Mouse (Mus musculus): ENCODE data around the gene Tlk1. TPM values are rescaled to one million over a fixed set of nuclear protein-coding genes. Genes with fewer than 3 reads are reported as not detected.

Gene Tlk1
- polyA plus RNA-seq, 1 experiment from 2014 or later = 36.7 TPM

DNA sequence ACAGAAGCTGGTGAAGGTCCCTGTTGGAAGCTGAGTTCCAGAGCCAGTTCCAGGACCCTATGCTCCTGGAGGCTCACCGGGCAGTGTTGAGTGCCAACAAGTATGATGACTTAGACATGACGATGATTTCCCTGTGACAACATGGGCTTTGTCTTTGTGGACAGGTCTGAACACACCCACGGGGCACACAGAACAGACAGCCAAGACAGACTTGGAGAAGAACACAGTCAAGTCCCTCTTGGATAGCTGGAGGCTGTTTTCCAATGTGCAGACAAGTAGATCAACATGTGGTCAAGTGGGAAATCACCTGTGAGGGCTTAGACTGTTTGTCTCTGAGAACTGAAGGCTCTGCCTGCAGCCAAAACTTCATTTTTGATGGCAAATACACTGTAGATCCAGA lies 31.4 kb upstream of the Tlk1 start:
- ATAC-seq (replicated peaks; ENCODE audit: low FRiP score, low TSS enrichment, low read depth) = no peak
- Histone ChIP-seq H3K9ac (ENCODE audit: low read length) (no peak overlapping the region), H3K27me3 (replicated peaks; ENCODE audit: control insufficient read depth, insufficient read depth, low read length) (no peaks in the 10 kb centered on the region), H3K36me3 (ENCODE audit: control insufficient read depth, insufficient read depth, low read length) (no peaks in the 10 kb centered on the region), H3K27ac (ENCODE audit: low read depth) (no peak overlapping the region), H3K4me1 (replicated peaks; ENCODE audit: control insufficient read depth, insufficient read depth, low read length) (no peaks in the 10 kb centered on the region), H3K4me2 (ENCODE audit: low read length) (no peak overlapping the region), H3K4me3 (ENCODE audit: low read depth, low read length) (no peak overlapping the region), H3K9me3 (ENCODE audit: control insufficient read depth, low read length) (no peaks in the 10 kb centered on the region)
- WGBS = 85% methylated on average over 3 of the region's 3 CpGs
- no peak for DNase-seq (ENCODE audit: low spot score)

DNA sequence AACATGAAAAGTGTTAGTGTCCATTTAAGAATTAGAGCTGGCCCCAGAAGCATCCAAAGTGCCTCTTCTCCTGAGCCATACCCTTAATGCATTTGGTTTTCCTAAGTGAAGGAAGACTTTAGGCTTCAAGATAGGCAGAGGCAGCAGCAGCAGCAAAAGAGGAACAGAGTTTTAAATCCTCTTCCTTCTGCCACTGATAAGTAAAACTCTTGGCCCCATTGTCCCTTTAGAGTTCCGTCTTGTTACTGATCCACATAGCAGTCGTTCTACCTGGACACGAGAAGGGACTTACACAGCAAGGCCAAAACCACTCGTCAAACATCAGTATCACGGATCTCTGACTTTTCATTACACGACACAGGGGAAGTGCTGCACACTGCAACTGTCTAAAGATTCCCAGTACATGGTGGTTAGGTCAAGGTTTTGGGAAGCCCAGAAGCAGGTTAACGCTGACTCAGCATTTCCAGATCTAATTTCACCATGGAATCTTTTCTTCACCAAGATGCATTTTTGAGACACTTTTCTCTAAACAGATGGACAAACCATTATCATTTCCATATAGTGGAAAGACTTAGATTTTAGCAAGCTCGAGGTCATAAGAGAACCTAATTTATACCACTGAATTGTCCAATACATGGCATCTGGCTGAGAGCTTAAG lies 28.8 kb upstream of the Tlk1 start:
- no peak for ATAC-seq (replicated peaks; ENCODE audit: low FRiP score, low TSS enrichment, low read depth)
- Histone ChIP-seq H3K4me1 (replicated peaks; ENCODE audit: control insufficient read depth, insufficient read depth, low read length) (no peaks in the 10 kb centered on the region), H3K36me3 (ENCODE audit: control insufficient read depth, insufficient read depth, low read length) (no peaks in the 10 kb centered on the region), H3K27ac (ENCODE audit: low read depth) (no peak overlapping the region), H3K27me3 (replicated peaks; ENCODE audit: control insufficient read depth, insufficient read depth, low read length) (no peaks in the 10 kb centered on the region), H3K4me2 (ENCODE audit: low read length) (no peak overlapping the region), H3K4me3 (ENCODE audit: low read depth, low read length) (no peak overlapping the region), H3K9me3 (ENCODE audit: control insufficient read depth, low read length) (no peaks in the 10 kb centered on the region), H3K9ac (ENCODE audit: low read length) (no peak overlapping the region)
- no peak for DNase-seq (ENCODE audit: low spot score)
- 90% methylated on average over 8 of the region's 8 CpGs for whole genome bisulfite sequencing

DNA sequence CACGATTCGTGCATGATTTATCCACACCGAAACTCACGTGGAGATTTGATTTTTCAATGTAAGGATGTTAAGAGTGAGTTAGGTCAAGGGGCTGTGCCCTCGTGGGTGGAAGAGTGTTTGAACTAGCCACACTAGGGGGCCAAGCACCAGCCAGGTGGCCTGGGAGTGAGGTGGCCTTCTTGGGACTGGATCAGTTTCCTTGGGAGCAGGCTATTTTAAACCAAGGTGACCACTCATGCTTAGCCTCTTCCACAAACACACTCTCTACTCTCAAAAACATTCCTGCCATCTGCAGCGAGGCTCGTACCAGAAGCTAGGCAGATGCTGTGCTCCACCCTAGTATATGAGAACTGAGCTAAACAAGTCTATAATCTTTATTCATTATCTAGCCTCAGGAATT lies 27.8 kb upstream of the Tlk1 start:
- whole genome bisulfite sequencing = 58% methylated on average over 7 of the region's 7 CpGs
- ATAC-seq (replicated peaks; ENCODE audit: low FRiP score, low TSS enrichment, low read depth) (no peak), DNase-seq (ENCODE audit: low spot score) (no peak)
- no peaks in the 10 kb centered on the region for H3K9me3 ChIP-seq (ENCODE audit: control insufficient read depth, low read length)
- H3K9ac ChIP-seq (ENCODE audit: low read length) = no peak overlapping the region
- H3K4me2 ChIP-seq (ENCODE audit: low read length) = no peak overlapping the region
- H3K27me3 ChIP-seq (replicated peaks; ENCODE audit: control insufficient read depth, insufficient read depth, low read length) = no peaks in the 10 kb centered on the region
- H3K4me3 ChIP-seq (ENCODE audit: low read depth, low read length) = no peak overlapping the region
- H3K36me3 ChIP-seq (ENCODE audit: control insufficient read depth, insufficient read depth, low read length) = no peaks in the 10 kb centered on the region
- no peaks in the 10 kb centered on the region for H3K4me1 ChIP-seq (replicated peaks; ENCODE audit: control insufficient read depth, insufficient read depth, low read length)
- no peak overlapping the region for H3K27ac ChIP-seq (ENCODE audit: low read depth)

DNA sequence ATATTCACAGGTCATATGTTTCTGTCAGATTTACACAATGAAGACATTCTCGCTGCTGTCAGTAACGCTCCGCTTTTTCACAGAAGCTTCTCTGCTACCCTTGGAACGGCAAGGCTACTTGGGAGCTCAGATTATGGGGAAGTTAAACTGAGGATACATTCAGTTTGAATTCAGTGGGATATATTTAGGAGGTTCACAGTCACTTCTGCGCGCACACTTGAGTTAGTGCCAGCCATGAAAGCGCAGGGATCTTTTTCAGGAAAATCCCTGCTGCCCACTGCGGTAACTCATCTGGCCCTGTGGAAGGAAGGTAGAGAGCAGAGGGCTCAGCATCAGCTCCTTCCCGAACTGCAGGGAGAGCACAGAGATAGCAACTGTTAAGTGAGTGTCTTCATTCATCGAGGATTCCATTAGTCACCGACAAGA lies 27.3 kb upstream of the Tlk1 start:
- Histone ChIP-seq H3K4me1 (replicated peaks; ENCODE audit: control insufficient read depth, insufficient read depth, low read length) (no peaks in the 10 kb centered on the region), H3K9me3 (ENCODE audit: control insufficient read depth, low read length) (no peaks in the 10 kb centered on the region), H3K27ac (ENCODE audit: low read depth) (no peak overlapping the region), H3K4me3 (ENCODE audit: low read depth, low read length) (no peak overlapping the region), H3K27me3 (replicated peaks; ENCODE audit: control insufficient read depth, insufficient read depth, low read length) (no peaks in the 10 kb centered on the region), H3K9ac (ENCODE audit: low read length) (no peak overlapping the region), H3K36me3 (ENCODE audit: control insufficient read depth, insufficient read depth, low read length) (no peaks in the 10 kb centered on the region), H3K4me2 (ENCODE audit: low read length) (no peak overlapping the region)
- DNase-seq (ENCODE audit: low spot score) (no peak), ATAC-seq (replicated peaks; ENCODE audit: low FRiP score, low TSS enrichment, low read depth) (no peak)
- 44% methylated on average over 11 of the region's 11 CpGs for WGBS

DNA sequence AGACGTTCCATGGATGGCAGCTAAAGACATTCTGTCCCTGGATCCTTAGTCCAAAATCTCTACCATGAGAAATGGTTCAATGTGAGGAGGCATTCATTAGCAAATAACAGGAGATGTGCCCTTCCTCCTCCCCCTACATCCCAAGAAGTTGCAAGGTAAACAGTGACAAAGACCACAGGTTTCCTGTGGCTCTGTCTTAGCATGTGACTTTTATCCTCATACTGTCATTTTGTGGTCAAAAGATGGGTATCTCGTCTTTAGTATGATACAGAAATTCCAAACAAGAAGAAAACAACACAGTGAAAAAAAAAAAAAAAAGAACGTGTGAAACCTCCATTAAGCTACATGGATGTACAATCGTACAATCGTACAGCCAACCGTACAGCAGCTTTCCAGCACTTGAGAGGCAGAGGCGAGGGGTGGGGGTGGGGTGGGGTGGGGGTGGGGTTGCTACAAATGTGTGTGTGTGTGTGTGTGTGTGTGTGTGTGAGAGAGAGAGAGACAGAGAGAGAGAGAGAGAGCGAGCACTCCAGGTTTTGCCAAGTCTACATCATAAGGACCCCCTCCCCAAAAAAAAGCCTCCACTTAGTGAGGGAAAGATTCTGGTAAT lies 26.8 kb upstream of the Tlk1 start:
- Histone ChIP-seq H3K4me3 (ENCODE audit: low read depth, low read length) (no peak overlapping the region), H3K27ac (ENCODE audit: low read depth) (no peak overlapping the region), H3K9me3 (ENCODE audit: control insufficient read depth, low read length) (no peaks in the 10 kb centered on the region), H3K27me3 (replicated peaks; ENCODE audit: control insufficient read depth, insufficient read depth, low read length) (no peaks in the 10 kb centered on the region), H3K4me2 (ENCODE audit: low read length) (no peak overlapping the region), H3K4me1 (replicated peaks; ENCODE audit: control insufficient read depth, insufficient read depth, low read length) (no peaks in the 10 kb centered on the region), H3K36me3 (ENCODE audit: control insufficient read depth, insufficient read depth, low read length) (no peaks in the 10 kb centered on the region), H3K9ac (ENCODE audit: low read length) (no peak overlapping the region)
- 64% methylated on average over 8 of the region's 8 CpGs for WGBS
- DNase-seq (ENCODE audit: low spot score) = no peak
- ATAC-seq (replicated peaks; ENCODE audit: low FRiP score, low TSS enrichment, low read depth) = no peak

DNA sequence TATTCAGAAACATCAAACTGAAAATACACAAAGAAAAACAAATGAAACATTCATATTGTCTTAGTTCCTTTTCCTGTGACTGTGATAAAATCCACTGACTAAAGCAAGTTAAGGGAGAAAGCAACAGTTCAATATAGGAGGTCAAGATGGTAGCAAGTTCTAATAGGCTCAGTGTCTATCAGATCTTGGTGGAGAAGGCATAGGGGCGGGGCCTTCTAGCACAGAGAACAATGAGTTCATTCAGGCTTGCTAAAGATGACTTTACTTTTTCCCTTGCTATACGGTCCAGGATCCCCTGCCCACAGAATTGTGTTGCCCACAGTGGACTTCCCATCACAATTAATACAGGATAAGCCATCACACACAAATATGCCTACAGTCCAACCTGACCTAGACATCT lies 20.3 kb upstream of the Tlk1 start:
- no peak overlapping the region for H3K4me3 ChIP-seq (ENCODE audit: low read depth, low read length)
- no peak overlapping the region for H3K27ac ChIP-seq (ENCODE audit: low read depth)
- no peaks in the 10 kb centered on the region for H3K9me3 ChIP-seq (ENCODE audit: control insufficient read depth, low read length)
- H3K4me1 ChIP-seq (replicated peaks; ENCODE audit: control insufficient read depth, insufficient read depth, low read length) = no peaks in the 10 kb centered on the region
- H3K9ac ChIP-seq (ENCODE audit: low read length) = no peak overlapping the region
- no peaks in the 10 kb centered on the region for H3K27me3 ChIP-seq (replicated peaks; ENCODE audit: control insufficient read depth, insufficient read depth, low read length)
- DNase-seq (ENCODE audit: low spot score) (no peak), ATAC-seq (replicated peaks; ENCODE audit: low FRiP score, low TSS enrichment, low read depth) (no peak)
- no peaks in the 10 kb centered on the region for H3K36me3 ChIP-seq (ENCODE audit: control insufficient read depth, insufficient read depth, low read length)
- H3K4me2 ChIP-seq (ENCODE audit: low read length) = no peak overlapping the region
- 74% methylated on average over 2 of the region's 2 CpGs for WGBS

DNA sequence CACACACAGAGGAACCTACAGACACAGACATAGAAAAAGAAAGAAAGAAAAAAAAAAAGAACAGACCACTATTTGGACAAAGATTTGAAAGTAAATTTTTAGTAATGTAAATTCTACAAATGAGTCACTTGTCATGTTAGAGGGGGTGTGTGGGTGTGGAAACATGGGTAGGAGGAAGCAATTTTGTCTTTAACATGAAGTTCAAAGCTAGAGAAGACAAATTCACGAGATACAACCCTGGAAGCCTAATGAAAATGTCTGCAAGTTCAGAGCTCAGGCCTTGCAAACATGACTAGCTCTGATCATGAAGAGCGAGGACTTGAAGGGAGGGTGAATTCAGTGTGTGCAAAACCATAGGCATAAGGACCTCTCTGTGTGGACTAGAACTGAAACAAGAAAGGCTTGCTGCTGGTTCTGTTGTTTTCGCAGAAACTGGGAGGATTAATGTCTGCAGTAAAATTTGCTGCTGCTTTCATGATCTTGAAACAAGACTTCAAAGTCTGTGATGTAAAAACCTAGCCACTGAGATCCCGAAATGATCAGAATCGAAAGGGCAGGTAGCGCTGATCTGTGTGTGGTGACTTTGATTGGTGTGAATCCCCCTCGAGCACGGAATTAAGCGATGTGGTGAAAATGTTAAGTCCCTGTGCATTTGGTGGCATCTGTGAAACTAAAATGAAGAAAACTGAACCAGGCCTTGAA lies 19.3 kb upstream of the Tlk1 start:
- no peaks in the 10 kb centered on the region for H3K9me3 ChIP-seq (ENCODE audit: control insufficient read depth, low read length)
- no peaks in the 10 kb centered on the region for H3K27me3 ChIP-seq (replicated peaks; ENCODE audit: control insufficient read depth, insufficient read depth, low read length)
- DNase-seq (ENCODE audit: low spot score) (no peak), ATAC-seq (replicated peaks; ENCODE audit: low FRiP score, low TSS enrichment, low read depth) (no peak)
- H3K4me2 ChIP-seq (ENCODE audit: low read length) = no peak overlapping the region
- H3K4me1 ChIP-seq (replicated peaks; ENCODE audit: control insufficient read depth, insufficient read depth, low read length) = no peaks in the 10 kb centered on the region
- 82% methylated on average over 9 of the region's 9 CpGs for WGBS
- H3K27ac ChIP-seq (ENCODE audit: low read depth) = no peak overlapping the region
- no peak overlapping the region for H3K4me3 ChIP-seq (ENCODE audit: low read depth, low read length)
- no peak overlapping the region for H3K9ac ChIP-seq (ENCODE audit: low read length)
- H3K36me3 ChIP-seq (ENCODE audit: control insufficient read depth, insufficient read depth, low read length) = no peaks in the 10 kb centered on the region

DNA sequence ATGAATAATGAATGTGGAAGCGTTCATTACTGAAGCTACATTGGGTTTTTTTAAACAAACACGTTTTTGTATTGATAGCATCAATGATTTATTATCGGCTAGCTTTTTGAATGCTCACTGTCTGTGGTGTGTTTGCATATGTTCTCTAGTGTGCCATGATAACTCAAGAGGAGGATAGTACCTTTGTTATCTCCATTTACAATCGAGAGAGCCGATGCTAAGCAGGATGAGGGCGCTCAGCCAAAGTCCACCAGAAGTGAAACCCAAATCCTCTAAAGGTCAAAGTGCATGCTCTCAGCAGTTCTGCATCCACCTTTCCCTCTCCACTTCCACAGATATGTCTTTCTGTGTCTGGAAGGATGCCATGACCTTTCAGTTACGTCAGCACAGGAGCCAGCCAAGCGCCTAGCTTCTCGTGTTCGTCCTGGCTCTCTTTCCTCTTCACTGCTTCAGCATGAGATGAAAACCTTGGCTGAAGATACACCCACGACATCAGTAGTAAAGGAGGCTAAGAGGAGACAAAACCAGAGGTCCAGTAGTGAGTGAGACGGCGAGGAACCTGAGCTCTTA lies 16.6 kb upstream of the Tlk1 start:
- ATAC-seq (replicated peaks; ENCODE audit: low FRiP score, low TSS enrichment, low read depth) = no peak
- WGBS = 43% methylated on average over 13 of the region's 13 CpGs

More for the DNA sequence above, 16.6 kb upstream of the Tlk1 start:
- Histone ChIP-seq H3K36me3 (ENCODE audit: control insufficient read depth, insufficient read depth, low read length) (no peaks in the 10 kb centered on the region), H3K4me1 (replicated peaks; ENCODE audit: control insufficient read depth, insufficient read depth, low read length) (no peaks in the 10 kb centered on the region), H3K9me3 (ENCODE audit: control insufficient read depth, low read length) (no peaks in the 10 kb centered on the region), H3K9ac (ENCODE audit: low read length) (no peak overlapping the region), H3K4me2 (ENCODE audit: low read length) (no peak overlapping the region), H3K27me3 (replicated peaks; ENCODE audit: control insufficient read depth, insufficient read depth, low read length) (no peaks in the 10 kb centered on the region), H3K4me3 (ENCODE audit: low read depth, low read length) (no peak overlapping the region), H3K27ac (ENCODE audit: low read depth) (no peak overlapping the region)
- DNase-seq (ENCODE audit: low spot score) = no peak
